ENCODE assay signal across 8 mouse cellular contexts in genomic region chr6:113046041-113046975, GRCm38 (mm10). TPM values are rescaled to one million over a fixed set of nuclear protein-coding genes. Genes with fewer than 3 reads are reported as not detected.
A peak's percentile ranks its signal among the peaks of the same experiment; 100 is the strongest.
DNase-seq lines count a peak whose midpoint lies in the region; ATAC-seq lines count a peak whose summit lies in the region.

Thumpd3 (plus strand) TSS chr6:113046225.

- DNase-seq in adrenal gland, adult (ENCODE audit: inconsistent age in 2 of 2, low spot score in 1 of 2): peak; percentile 98 to 99
- DNase-seq in embryo, embryonic 10.5 days (ENCODE audit: low spot score): peak; percentile 99
- DNase-seq in gastrocnemius, postnatal 25 days: peak; percentile 98
- peak; percentile 98 for DNase-seq in intestine, embryonic 14.5 days (ENCODE audit: low spot score)
- peak; percentile 98 for DNase-seq in left cerebral cortex, postnatal 14 days (ENCODE audit: low spot score in 2 of 2)
- DNase-seq in mesoderm, embryonic 11.5 days (ENCODE audit: low read depth, low spot score): peak; percentile 99
- DNase-seq in right cerebral cortex, postnatal 36 days (ENCODE audit: low spot score in 2 of 2): peak; percentile 94 to 95
- DNase-seq in yolk sac, embryonic 10.5 days (ENCODE audit: low spot score): peak; percentile 98

- H3K9me3 ChIP-seq in intestine, embryonic 14.5 days (ENCODE audit: control insufficient read depth, low read length): no peaks in the 10 kb centered on the region

- peaks cover 16% of the 10 kb centered on the region for H3K4me1 ChIP-seq in intestine, embryonic 14.5 days (replicated peaks; ENCODE audit: control insufficient read depth, insufficient read depth, low read length)

- peak within 1 kb of the TSS; percentile 90 for H3K4me3 ChIP-seq in intestine, embryonic 14.5 days (ENCODE audit: low read depth, low read length)

- H3K27me3 ChIP-seq in intestine, embryonic 14.5 days (replicated peaks; ENCODE audit: control insufficient read depth, insufficient read depth, low read length): no peaks in the 10 kb centered on the region

- under 1% methylated on average over 59 of the region's 59 CpGs for WGBS in intestine, embryonic 14.5 days

- peaks cover 23% of the 10 kb centered on the region for H3K36me3 ChIP-seq in intestine, embryonic 14.5 days (ENCODE audit: control insufficient read depth, insufficient read depth, low read length)

- H3K9ac ChIP-seq in intestine, embryonic 14.5 days (ENCODE audit: low read length): peak within 1 kb of the TSS; percentile 92

- ATAC-seq in intestine, embryonic 14.5 days (replicated peaks; ENCODE audit: low FRiP score, low TSS enrichment, low read depth): peak; percentile 100

- H3K27ac ChIP-seq in intestine, embryonic 14.5 days (ENCODE audit: low read depth): peak within 1 kb of the TSS; percentile 92

- H3K4me2 ChIP-seq in intestine, embryonic 14.5 days (ENCODE audit: low read length): peak within 1 kb of the TSS; percentile 97

- intact Hi-C loops in left cerebral cortex, postnatal 14 days (cut with DNase I): loop anchor here (5.0 kb wide), 1 partner anchor 266 kb away; no protein-coding TSS in a partner anchor

RNA-seq across cellular contexts. Expression of gene Thumpd3, which starts in this region (rescaled TPM):
- total RNA-seq in gastrocnemius, postnatal 25 days (2021): 10 to 100 TPM; 13.6 to 14.6 TPM
- 48.2 and 48.9 TPM in 2 replicates for polyA plus RNA-seq in intestine, embryonic 14.5 days (2014; fragmentation: Nextera tagmentation; extraction: Ambion mirVana)
- total RNA-seq in left cerebral cortex, postnatal 14 days (2021): 10 to 100 TPM; 29.2 to 29.7 TPM

Comparison
In these comparisons a context has a peak if more than half of its experiments do, and no peak if none do; other contexts are left out.
1. Peak in every context shown above with its lines: DNase-seq, ATAC-seq, H3K4me3 ChIP-seq and H3K27ac ChIP-seq.